Mouse (Mus musculus) CH12F3 (cell line): ENCODE measurements around the gene Ttl.

Source experiments
- in situ Hi-C: fragments of 300-500 bp; cut with MboI; formaldehyde crosslinking; loops from 2 replicates; pipeline ENCODE4 v1.14.3; 2020; ENCODE audit warnings: low sequenced_read_pairs

Ttl gene

DNA sequence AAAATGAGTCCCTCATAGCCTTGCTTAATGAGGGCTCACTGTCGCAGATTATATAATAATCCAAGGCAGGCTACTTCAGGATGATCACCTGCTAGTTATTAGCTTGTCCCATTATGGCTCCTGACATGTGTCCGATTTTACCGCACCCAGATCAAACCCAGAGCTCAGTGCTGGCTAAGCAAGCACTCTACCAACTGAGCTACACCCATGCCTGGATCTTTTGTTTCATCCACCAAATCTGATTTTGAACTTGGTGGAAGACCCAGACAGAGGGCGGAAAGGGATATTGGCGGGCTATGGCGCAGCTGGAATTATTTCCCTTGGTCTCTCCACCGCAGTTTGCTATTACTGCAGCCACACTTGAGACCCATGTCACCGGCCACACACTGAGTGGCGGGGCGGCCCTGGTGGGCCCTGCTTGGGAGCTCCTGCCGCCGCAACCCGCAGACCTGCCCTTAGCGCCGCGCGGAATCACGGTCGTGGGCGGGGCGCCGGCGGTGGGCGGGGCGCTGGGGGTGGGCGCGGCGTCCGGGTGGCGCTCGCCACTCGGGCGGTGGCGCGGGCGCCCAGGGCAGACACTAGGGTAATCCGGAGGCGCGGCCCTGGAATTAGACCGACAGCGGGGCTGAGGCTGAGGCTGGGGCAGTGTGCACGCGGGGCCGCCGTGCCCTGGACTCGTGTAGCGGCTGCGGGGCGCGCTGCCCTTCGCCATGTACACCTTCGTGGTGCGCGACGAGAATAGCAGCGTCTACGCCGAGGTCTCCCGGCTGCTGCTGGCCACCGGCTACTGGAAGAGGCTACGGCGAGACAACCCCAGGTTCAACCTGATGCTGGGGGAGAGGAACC is at the start of gene Ttl:
Gene Ttl (plus strand): TSS at position 506 of the 846 bp plus-strand sequence.
- in situ Hi-C loops = no loop called here

GRCm38 (mm10) chr2:129020106-129020505 is 45.6 kb upstream of the Ttl start:
- in situ Hi-C loops = no loop called here

DNA sequence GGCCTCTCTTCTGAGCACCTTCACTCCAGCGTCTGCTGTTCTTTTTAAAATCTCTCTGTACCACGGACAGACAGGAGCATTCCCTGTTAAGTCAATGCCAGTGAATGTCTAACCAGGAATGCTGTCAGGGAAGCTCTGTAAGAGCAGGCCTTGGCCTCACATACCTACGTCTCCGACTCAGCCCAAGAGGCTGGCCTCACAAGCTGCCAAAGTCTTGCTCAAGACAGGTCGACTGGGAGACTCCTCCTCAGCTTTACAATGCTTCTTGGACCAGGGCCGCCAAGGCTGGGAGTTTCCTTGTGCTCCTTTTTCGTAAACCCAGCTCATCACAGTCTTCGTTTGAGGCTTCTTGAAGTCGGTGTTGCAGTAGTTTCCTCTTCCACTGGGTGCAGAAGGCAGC is 40.9 kb upstream of the Ttl start:
- in situ Hi-C loops = no loop called here

GRCm38 (mm10) chr2:129035381-129035780 is 30.4 kb upstream of the Ttl start:
- in situ Hi-C loops = no loop called here

DNA sequence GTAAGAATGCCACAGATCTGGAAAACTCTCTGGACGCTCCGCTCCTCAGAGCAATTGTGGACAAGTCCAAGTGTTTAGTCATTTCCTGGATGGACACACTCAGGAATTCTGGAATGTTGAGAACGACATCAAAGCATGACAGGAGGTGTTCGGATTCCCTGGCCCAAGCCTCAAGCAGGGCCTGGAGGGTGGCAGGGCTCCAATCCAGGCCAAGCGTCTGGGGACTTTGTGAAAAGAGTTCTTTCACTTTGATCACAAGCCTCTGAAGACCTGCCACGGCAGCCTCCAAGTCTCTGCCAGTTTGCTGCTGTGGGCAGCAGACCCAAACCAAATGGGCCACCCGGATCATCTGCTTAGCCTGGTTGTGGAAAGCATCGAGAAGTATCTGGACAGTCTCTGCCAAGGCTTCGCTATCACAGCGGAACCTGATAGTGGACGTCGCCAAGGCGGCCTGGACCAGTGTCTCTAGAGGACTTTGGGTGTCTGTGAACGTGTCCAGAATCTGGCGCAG is 27.3 kb upstream of the Ttl start:
- in situ Hi-C loops = no loop called here

DNA sequence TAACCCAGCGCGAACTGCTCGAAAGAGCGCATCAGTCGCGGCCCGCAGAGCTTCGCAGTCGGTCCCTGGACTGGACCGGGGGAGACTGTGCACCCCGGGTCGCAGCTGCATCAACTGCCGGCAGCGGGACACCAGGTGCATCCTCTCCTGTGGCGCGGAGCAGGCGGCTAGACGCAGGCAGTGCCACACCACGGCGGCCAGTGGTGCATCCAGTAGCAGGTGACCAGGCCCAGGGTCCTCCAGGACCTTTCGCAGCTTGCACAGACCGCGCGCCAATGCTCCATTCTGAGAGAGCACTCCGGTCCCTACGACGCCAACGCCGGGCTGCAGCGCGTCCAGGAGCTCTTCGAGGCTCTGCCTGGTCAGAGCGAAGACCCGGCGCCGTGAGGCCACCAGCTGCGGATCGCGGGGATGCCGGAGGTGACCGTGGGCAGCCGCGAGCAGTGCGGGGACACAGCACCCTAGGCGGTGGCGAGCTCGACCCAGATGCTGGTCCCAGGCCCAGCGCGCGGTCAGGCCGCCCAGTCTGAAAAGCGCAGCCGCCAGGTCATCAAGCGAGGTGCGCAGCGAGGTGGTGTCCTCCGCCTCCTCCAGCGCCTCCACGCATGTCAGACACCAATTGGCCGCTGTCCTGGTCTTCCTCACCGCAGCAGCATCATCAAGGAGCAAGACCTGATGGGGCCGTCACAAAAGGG is 26.7 kb upstream of the Ttl start:
- in situ Hi-C loops = no loop called here

GRCm38 (mm10) chr2:129040567-129040966 is 25.2 kb upstream of the Ttl start:
- in situ Hi-C loops = no loop called here

DNA sequence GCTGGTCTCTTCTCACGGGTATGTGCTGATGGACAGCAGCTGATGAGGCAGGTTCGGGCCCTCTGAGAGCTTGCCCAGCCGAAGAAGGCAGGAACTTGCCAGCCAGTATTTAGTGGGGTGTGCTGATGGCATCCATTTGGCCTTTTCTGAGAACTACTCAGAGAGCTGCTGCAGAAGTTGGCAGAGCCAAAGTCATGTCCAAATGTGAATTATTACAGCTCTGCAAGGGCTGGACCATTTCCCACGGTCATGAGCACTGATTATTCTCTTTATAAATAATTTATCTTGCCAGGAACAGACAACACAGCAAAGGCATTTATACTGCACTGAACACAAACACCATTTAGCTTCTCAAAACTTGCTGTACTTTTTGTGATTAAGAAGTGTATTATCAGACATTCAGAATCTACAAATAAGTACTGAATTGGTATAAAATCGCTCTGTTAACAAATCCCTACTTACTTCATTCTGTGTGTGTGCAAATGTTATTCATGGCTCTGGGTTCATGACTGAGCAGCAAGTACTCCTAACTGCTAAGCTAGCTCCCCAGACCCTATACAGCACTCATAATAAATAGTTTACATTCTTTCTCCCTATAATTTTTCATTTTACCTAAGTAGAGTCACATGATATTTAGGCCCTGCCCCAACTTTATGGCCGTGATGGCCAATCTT is 19.4 kb upstream of the Ttl start:
- in situ Hi-C loops = no loop called here

- in situ Hi-C loops = no loop called here
Measured at GRCm38 (mm10) chr2:129046846-129047196, 18.9 kb upstream of the Ttl start.

DNA sequence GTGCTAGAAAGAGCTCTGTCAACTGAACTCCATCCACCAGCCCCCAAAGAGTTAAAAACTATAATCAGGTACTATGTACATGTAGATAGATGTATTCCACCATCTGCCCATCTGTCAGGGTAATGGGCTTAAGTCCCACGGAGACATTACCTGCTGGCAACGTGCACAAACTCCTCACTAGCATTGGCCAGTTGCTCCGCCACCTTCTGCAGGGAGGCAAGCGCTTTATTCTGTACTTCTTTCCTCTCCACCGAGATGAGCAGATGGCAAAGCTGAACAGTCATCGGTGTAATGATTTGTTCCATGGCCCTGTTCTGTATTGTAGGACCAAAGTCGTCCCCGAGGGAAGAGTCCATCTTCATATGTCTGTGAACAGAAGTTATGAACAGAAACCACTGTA is 17.9 kb upstream of the Ttl start, which contains the start of gene Vinac1:
Gene Vinac1 (minus strand): TSS at position 362 of the 400 bp plus-strand sequence.
- in situ Hi-C loops = no loop called here

GRCm38 (mm10) chr2:129052451-129052983 is 13.2 kb upstream of the Ttl start:
- in situ Hi-C loops = no loop called here

DNA sequence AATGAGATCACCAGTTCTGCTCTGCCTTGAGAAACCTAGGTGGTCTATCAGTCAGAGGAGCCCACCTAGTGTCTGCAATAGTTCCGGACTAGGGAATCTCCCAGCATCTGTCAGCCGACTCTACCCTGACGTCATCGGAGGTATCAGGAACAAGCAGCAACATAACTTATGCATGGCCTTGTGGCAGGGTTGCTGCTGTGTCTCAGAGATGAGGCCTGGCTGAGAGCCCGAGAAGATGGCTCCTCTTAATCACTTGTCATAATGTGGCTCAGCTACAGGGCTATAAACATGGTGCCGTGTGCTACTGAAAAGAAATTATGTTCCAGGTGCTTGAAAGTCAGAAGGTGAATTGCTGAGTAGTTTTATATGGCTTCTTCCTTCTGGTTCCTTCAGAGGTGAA is 10.0 kb upstream of the Ttl start:
- in situ Hi-C loops = no loop called here

DNA sequence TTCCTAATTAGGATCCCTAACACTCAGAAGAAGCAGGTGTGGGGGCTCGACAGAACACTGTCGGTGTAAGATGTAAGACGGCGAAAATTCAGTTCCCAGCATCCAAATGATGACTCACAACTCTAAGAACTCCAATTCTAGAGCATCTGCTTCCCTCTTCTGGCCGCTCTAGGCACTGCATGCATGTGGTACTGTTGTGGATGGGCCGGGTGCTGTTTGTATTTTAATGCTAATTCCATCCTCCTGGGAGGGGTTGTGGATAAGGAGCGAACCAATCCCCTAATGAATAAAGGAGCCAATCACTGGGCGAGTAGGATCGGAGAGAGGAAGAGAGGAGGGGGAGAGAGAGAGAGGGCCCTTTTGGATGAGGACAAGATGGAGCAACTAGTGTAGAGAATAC is 9.1 kb upstream of the Ttl start:
- in situ Hi-C loops = no loop called here

DNA sequence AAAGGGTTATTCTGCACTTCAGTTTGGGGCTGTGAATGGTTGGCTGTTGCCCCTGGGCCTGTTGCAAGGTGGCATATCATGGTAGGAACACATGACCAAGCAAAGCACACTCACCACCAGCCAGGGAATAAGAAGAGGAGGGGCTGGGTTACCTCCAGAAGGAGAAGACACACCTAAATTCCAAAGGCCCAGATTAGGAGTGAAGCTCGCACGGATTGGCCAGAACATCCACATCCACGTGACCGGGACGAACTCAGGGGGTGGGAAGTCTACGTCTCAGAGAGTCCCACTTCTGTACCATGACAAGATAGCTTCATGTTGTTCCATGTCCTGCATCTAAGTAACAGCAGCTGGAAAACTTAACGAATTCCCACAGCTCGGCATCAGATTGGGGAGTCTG is 8.5 kb upstream of the Ttl start:
- in situ Hi-C loops = no loop called here

GRCm38 (mm10) chr2:129057920-129058361 is 7.8 kb upstream of the Ttl start:
- in situ Hi-C loops = no loop called here

DNA sequence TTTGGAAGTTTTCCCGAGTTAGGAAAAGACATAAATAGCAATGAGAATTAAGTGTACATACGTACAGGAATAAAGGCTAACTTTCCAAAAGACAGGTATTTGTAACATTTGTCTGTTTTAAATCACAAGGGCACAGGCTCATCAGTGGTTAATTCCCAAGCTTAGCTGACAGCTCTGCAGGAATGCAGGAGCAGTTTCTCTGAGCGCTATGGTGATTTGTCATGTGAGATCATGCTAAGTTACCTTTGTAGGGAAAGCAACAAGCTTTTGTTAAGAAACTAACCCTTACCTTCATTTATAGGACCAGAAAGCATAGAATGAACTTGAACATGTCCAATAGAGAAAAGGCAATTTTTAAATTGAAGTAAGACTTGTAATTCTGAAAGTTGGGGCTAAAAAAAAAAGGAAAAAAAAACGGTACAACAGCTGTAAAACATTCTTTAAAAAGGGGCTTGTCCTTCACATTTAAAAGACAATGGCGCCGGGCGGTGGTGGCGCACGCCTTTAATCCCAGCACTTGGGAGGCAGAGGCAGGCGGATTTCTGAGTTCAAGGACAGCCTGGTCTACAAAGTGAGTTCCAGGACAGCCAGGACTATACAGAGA is 4.2 kb upstream of the Ttl start:
- in situ Hi-C loops = no loop called here

GRCm38 (mm10) chr2:129066326-129066725 is 584 bp downstream of the Ttl start:
- in situ Hi-C loops = no loop called here

DNA sequence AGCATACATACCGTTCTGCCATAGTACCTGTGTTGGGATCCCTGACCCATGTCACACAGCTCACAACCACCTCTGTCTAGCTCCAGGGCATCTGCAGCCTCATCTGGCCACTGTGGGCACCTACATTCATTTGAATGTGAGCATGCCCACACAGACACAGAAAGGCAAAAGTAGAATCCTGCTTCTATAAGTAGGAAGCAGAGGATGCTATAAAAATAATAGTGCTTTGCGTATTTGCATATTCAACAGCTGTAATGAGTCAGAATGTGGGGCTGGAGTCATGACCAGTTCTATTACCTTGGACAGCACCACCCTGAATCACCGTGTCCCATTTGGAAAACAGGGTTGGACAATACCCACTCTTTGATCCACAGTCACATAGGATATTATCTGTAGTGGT is 4.6 kb downstream of the Ttl start:
- in situ Hi-C loops = no loop called here

DNA sequence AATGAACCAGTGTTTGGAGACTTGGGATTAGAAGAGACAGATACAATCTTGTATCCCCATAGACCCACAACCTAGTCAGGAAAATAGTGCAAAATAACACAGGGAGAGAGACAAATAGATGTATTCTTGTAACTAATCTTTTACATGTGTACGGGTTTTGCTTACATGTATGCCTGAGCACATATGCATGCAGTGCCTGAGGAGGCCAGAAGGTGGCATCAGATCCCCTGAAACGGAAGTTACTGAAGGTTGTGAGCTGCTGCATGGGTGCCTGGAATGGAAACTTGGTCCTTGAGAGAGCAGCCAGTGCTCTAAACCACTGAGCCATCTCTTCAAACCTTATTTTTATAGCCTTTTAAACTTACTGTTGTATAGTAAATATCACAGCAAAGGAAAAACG is 12.6 kb downstream of the Ttl start:
- in situ Hi-C loops = no loop called here

DNA sequence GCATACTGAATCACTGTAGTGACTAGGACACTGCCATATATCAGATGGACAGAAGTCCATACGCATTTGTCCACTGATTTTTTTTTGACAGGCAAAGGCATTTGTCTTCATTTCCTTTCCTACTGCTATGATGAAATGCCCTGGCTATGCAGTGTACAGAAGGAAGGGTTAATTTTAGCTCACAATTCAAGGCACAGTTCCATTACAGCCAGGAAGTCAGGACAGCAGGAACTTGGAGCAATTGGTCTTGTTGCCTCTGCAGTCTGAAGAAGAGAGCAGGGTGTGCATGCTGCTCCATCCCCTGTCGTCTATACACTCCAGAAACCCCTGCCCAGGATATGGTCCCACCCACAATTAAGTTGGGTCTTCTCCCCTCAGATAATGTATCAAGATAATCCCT is 13.5 kb downstream of the Ttl start:
- in situ Hi-C loops = no loop called here

DNA sequence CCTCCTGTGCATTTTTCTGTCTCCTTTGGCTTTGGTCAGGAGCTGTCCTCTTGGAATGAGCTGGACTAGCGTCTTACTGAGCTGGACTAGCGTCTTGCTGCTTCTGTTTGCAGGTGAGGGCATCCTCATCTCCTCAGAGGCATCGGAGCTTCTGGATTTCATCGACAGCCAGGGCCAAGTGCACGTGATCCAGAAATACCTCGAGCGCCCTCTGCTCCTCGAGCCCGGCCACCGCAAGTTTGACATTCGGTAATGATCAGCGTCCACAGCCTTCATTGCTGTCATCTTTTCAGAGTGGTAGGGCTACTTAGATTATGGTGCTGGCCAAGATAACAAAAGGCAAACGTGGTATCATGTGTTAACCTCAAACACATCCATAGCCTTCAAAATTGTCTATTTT is 15.4 kb downstream of the Ttl start:
- in situ Hi-C loops = no loop called here
